Mouse (Mus musculus) CH12.LX (cell line): ENCODE results near the gene Tmem30c. TPM values are rescaled to one million over a fixed set of nuclear protein-coding genes. Genes with fewer than 3 reads are reported as not detected.

Experiments used
- DNase-seq: peaks from one replicate; pipeline ENCODE4 v3.0.0-alpha.2; 2013; ENCODE audit errors: extremely low read depth
- H3K27ac ChIP-seq: 2 replicates; pipeline ENCODE4 v1.5.1; 2012; ENCODE audit warnings: low read depth, mild to moderate bottlenecking, control low read depth, moderate library complexity; ENCODE audit not compliant: insufficient read depth
- H3K27me3 ChIP-seq: replicated peaks from 2 replicates; pipeline ENCODE3; 2012; ENCODE audit warnings: inconsistent platforms
- H3K36me3 ChIP-seq, 2 experiments: replicated peaks in 1 of 2; 2 replicates each; pipeline versions ENCODE3 to v1.6.1; 2012; ENCODE audit warnings: inconsistent platforms in 1 of 2, low read length in 1 of 2, mild to moderate bottlenecking in 1 of 2, mixed read lengths in 1 of 2, moderate library complexity in 1 of 2; ENCODE audit not compliant: control insufficient read depth in 1 of 2, insufficient read depth in 1 of 2
- H3K4me1 ChIP-seq, 2 experiments: 2 replicates each; pipeline ENCODE4 v1.6.1; 2012; ENCODE audit warnings: inconsistent platforms in 1 of 2, moderate library complexity in 1 of 2; ENCODE audit not compliant: insufficient read depth in 2 of 2, control insufficient read depth in 1 of 2
- H3K4me2 ChIP-seq: 2 replicates; pipeline ENCODE4 v1.6.1; 2012; ENCODE audit warnings: low read depth, mild to moderate bottlenecking, control low read depth; ENCODE audit not compliant: poor library complexity, insufficient read depth, severe bottlenecking
- H3K4me3 ChIP-seq, 3 experiments: fragments of 150-350 bp in 1 of 3; sonication (generic) in 1 of 3; replicated peaks in 1 of 3; 2 replicates each; pipeline versions ENCODE3 to v1.5.1; 2011 to 2012; ENCODE audit warnings: low read depth in 2 of 3, low read length in 2 of 3, mild to moderate bottlenecking in 2 of 3, moderate library complexity in 2 of 3, control low read depth in 1 of 3, improper control_type of control experiment in 1 of 3, inconsistent platforms in 1 of 3, mixed read lengths in 1 of 3; ENCODE audit not compliant: poor library complexity in 1 of 3
- H3K79me2 ChIP-seq: replicated peaks from 2 replicates; pipeline ENCODE4 v1.6.1; 2012; ENCODE audit warnings: mild to moderate bottlenecking, moderate library complexity; ENCODE audit not compliant: control insufficient read depth, poor library complexity, insufficient read depth, severe bottlenecking; ENCODE audit errors: extremely low read depth
- H3K9ac ChIP-seq: 2 replicates; pipeline ENCODE4 v1.6.1; 2012; ENCODE audit warnings: low read depth, mild to moderate bottlenecking, control low read depth, moderate library complexity; ENCODE audit not compliant: insufficient read depth
- H3K9me3 ChIP-seq: replicated peaks from 2 replicates; pipeline ENCODE3; 2012; ENCODE audit warnings: low read length, inconsistent platforms, mixed read lengths
- CHD1 ChIP-seq: IDR thresholded peaks from 2 replicates; pipeline ENCODE4 v1.6.1; 2012; ENCODE audit warnings: low read depth, low read length, improper control_type of control experiment, inconsistent platforms
- CHD2 ChIP-seq: IDR thresholded peaks from 2 replicates; pipeline ENCODE4 v1.6.1; 2011; ENCODE audit warnings: low read length, improper control_type of control experiment
- CTCF ChIP-seq, 2 experiments: IDR thresholded peaks in 1 of 2; conservative IDR thresholded peaks in 1 of 2; 2 replicates each; pipeline ENCODE4 v1.5.1; 2011 to 2012; ENCODE audit warnings: low read depth in 2 of 2, low read length in 2 of 2, improper control_type of control experiment in 1 of 2, inconsistent platforms in 1 of 2, mild to moderate bottlenecking in 1 of 2, moderate library complexity in 1 of 2
- E2F4 ChIP-seq: IDR thresholded peaks from 2 replicates; pipeline ENCODE4 v1.6.1; 2011; ENCODE audit warnings: low read depth, low read length, improper control_type of control experiment; ENCODE audit not compliant: insufficient replicate concordance
- ELF1 ChIP-seq: IDR thresholded peaks from 2 replicates; pipeline ENCODE4 v1.6.1; 2014; ENCODE audit warnings: low read depth, mild to moderate bottlenecking, inconsistent platforms, low read length, improper control_type of control experiment
- ETS1 ChIP-seq: conservative IDR thresholded peaks from 2 replicates; pipeline ENCODE4 v1.6.1; 2012; ENCODE audit warnings: low read depth, mild to moderate bottlenecking, inconsistent platforms, low read length, improper control_type of control experiment, moderate library complexity
- GABPA ChIP-seq: IDR thresholded peaks from 2 replicates; pipeline ENCODE4 v1.6.1; 2012; ENCODE audit warnings: low read depth, low read length, improper control_type of control experiment, inconsistent platforms; ENCODE audit not compliant: insufficient replicate concordance
- HCFC1 ChIP-seq: IDR thresholded peaks from 2 replicates; pipeline ENCODE4 v1.6.1; 2012; ENCODE audit warnings: low read depth, mild to moderate bottlenecking, inconsistent platforms, low read length, improper control_type of control experiment
- IRF4 ChIP-seq: IDR thresholded peaks from 2 replicates; pipeline ENCODE4 v1.6.1; 2014; ENCODE audit warnings: low read depth, mild to moderate bottlenecking, inconsistent platforms, low read length, improper control_type of control experiment
- JUN ChIP-seq: IDR thresholded peaks from 2 replicates; pipeline ENCODE4 v1.6.1; 2011; ENCODE audit warnings: low read depth, mild to moderate bottlenecking, low read length, improper control_type of control experiment, moderate library complexity; ENCODE audit not compliant: insufficient read depth
- JUND ChIP-seq: conservative IDR thresholded peaks from 2 replicates; pipeline ENCODE4 v1.6.1; 2011; ENCODE audit warnings: low read depth, low read length, improper control_type of control experiment
- KAT2A ChIP-seq: IDR thresholded peaks from 2 replicates; pipeline ENCODE4 v1.6.1; 2012; ENCODE audit warnings: low read length, improper control_type of control experiment, inconsistent platforms; ENCODE audit not compliant: insufficient replicate concordance
- MAFK ChIP-seq: IDR thresholded peaks from 2 replicates; pipeline ENCODE4 v1.6.1; 2011; ENCODE audit warnings: low read length, improper control_type of control experiment; ENCODE audit not compliant: insufficient replicate concordance
- MAX ChIP-seq: IDR thresholded peaks from 2 replicates; pipeline ENCODE4 v1.6.1; 2011; ENCODE audit warnings: low read length, improper control_type of control experiment
- MAZ ChIP-seq: IDR thresholded peaks from 2 replicates; pipeline ENCODE4 v1.6.1; 2012; ENCODE audit warnings: low read depth, mild to moderate bottlenecking, inconsistent platforms, low read length, improper control_type of control experiment, moderate library complexity
- MEF2A ChIP-seq: IDR thresholded peaks from 2 replicates; pipeline ENCODE4 v1.6.1; 2014; ENCODE audit warnings: low read depth, mild to moderate bottlenecking, inconsistent platforms, low read length, improper control_type of control experiment, borderline replicate concordance
- MXI1 ChIP-seq: IDR thresholded peaks from 2 replicates; pipeline ENCODE4 v1.6.1; 2011; ENCODE audit warnings: mild to moderate bottlenecking, low read depth, low read length, improper control_type of control experiment
- NRF1 ChIP-seq: IDR thresholded peaks from 2 replicates; pipeline ENCODE4 v1.6.1; 2014; ENCODE audit warnings: low read depth, mild to moderate bottlenecking, inconsistent platforms, low read length, improper control_type of control experiment, moderate library complexity
- RCOR1 ChIP-seq: conservative IDR thresholded peaks from 2 replicates; pipeline ENCODE4 v1.6.1; 2012; ENCODE audit warnings: low read depth, mild to moderate bottlenecking, inconsistent platforms, low read length, improper control_type of control experiment
- SIN3A ChIP-seq: IDR thresholded peaks from 2 replicates; pipeline ENCODE4 v1.6.1; 2012; ENCODE audit warnings: low read length, improper control_type of control experiment, inconsistent platforms
- SMC3 ChIP-seq: IDR thresholded peaks from 2 replicates; pipeline ENCODE4 v1.6.1; 2011; ENCODE audit warnings: low read depth, low read length, improper control_type of control experiment
- TBP ChIP-seq: conservative IDR thresholded peaks from 2 replicates; pipeline ENCODE4 v1.6.1; 2011; ENCODE audit warnings: low read depth, low read length, improper control_type of control experiment
- UBTF ChIP-seq: IDR thresholded peaks from 2 replicates; pipeline ENCODE4 v1.6.1; 2012; ENCODE audit warnings: low read depth, mild to moderate bottlenecking, inconsistent platforms, low read length, improper control_type of control experiment, moderate library complexity
- USF1 ChIP-seq: IDR thresholded peaks from 2 replicates; pipeline ENCODE4 v1.6.1; 2014; ENCODE audit warnings: low read depth, mild to moderate bottlenecking, inconsistent platforms, low read length, improper control_type of control experiment
- USF2 ChIP-seq: conservative IDR thresholded peaks from 2 replicates; pipeline ENCODE4 v1.6.1; 2011; ENCODE audit warnings: low read depth, low read length, improper control_type of control experiment
- ZC3H11A ChIP-seq: IDR thresholded peaks from 2 replicates; pipeline ENCODE4 v1.6.1; 2012; ENCODE audit warnings: low read depth, mild to moderate bottlenecking, inconsistent platforms, low read length, improper control_type of control experiment
- ZNF384 ChIP-seq: IDR thresholded peaks from 2 replicates; pipeline ENCODE4 v1.6.1; 2012; ENCODE audit warnings: low read depth, low read length, improper control_type of control experiment, inconsistent platforms
- dilution Hi-C: fragments of 300-500 bp; cut with MboI; formaldehyde crosslinking; loops from 2 replicates; pipeline ENCODE4 v1.14.3; 2020; ENCODE audit warnings: low sequenced_read_pairs; ENCODE audit not compliant: extremely low pct_unique_long_range_greater_than_20kb, extremely low pct_ligation_motif_present
- in situ Hi-C: fragments of 300-500 bp; cut with MboI; formaldehyde crosslinking; loops from 3 replicates; pipeline ENCODE4 v1.14.3; 2019; ENCODE audit warnings: low sequenced_read_pairs, low pct_ligation_motif_present, low pct_unique_long_range_greater_than_20kb, mixed read lengths
- polyA plus RNA-seq: library from polyadenylated mRNA; unstranded; fragments of >175 nt; gene quantifications from 2 replicates; pipeline ENCODE4 v1.2.1, GENCODE M21; 2012; ENCODE audit warnings: low read depth; ENCODE audit not compliant: insufficient read length
- total RNA-seq, 2 experiments: library from RNA; depleted of rRNA; stranded (reverse); fragments of 300-350 nt in 1 of 2; fragments of >200 nt in 1 of 2; gene quantifications; 2 replicates each; pipeline ENCODE4 v1.2.3; 2012 to 2014

Gene Tmem30c
- total and polyA plus RNA-seq, 3 experiments = 0.07 to 0.16 TPM; not detected in 1

DNA sequence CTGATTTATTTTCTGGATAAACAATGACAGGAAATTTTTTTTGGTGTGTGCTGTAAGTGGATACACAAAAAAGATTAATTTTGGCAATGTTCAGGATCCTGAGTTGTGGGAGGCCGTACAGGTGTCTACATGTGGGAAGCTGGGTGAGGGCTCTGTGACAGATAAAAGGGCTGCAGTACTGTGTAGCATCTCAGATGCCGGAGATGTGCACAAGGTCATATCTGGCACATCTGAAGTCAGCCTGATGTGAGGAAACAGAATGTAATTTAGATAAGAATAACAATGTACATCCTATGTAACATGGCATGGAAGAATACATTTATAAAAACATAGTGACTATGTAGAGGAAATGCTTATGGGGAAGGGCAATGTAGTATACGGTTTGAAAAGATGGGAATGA is 20.8 kb upstream of the Tmem30c start:
- in situ Hi-C loops = no loop called here
- no peak for DNase-seq
- Histone ChIP-seq H3K27me3 (no peaks in the 10 kb centered on the region), H3K4me3 (no peak overlapping the region), H3K4me1 (peaks cover 0 to 7% of the 10 kb centered on the region in 2 experiments; a peak in 2 of 4 replicates), H3K27ac (no peak overlapping the region), H3K4me2 (no peak overlapping the region), H3K36me3 (peaks cover 3 to 44% of the 10 kb centered on the region in 2 experiments), H3K9ac (no peak overlapping the region), H3K9me3 (no peaks in the 10 kb centered on the region), H3K79me2 (no peaks in the 10 kb centered on the region)
- dilution Hi-C loops = no loop called here
- TF ChIP-seq MAX = no peak
- TF ChIP-seq MEF2A = no peak
- TF ChIP-seq MAFK = no peak
- no peak for TF ChIP-seq CTCF (conservative IDR thresholded peaks at IDR 0.05 in 1 of 2, IDR thresholded peaks at IDR 0.05 in 1 of 2; ENCODE audit: low read depth in 2 of 2, low read length in 2 of 2)
- TF ChIP-seq ZC3H11A = no peak
- no peak for TF ChIP-seq HCFC1
- TF ChIP-seq E2F4 = no peak
- TF ChIP-seq ETS1 = no peak
- TF ChIP-seq MXI1 = no peak
- no peak for TF ChIP-seq GABPA
- no peak for TF ChIP-seq NRF1
- TF ChIP-seq SMC3 = no peak
- no peak for TF ChIP-seq CHD2
- no peak for TF ChIP-seq UBTF
- no peak for TF ChIP-seq TBP
- no peak for TF ChIP-seq ELF1
- TF ChIP-seq RCOR1 = no peak
- TF ChIP-seq JUND = no peak
- TF ChIP-seq IRF4 = no peak

DNA sequence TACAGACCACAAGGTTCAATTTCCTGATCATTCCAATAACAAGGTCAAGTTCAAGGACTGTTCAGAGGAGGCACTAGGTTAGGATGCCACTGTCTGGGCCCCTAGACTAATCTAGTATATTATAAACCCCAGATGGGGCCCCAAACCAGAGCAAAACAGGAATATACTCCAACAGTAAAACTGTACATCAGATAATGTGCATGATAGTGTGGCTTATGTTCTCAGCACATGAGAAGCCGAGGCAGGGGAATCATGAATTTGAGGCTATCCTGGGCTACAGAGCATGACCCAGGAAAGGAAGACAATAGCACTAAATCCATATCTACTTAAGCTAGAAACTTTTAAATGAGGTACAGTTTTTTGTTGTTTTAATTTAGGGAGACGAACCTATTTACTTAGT is 19.5 kb upstream of the Tmem30c start:
- Histone ChIP-seq H3K9ac (no peak overlapping the region), H3K27me3 (no peaks in the 10 kb centered on the region), H3K36me3 (peaks cover 3 to 45% of the 10 kb centered on the region in 2 experiments), H3K4me1 (peaks cover 0 to 3% of the 10 kb centered on the region in 2 experiments; a peak in 2 of 4 replicates), H3K4me3 (no peak overlapping the region), H3K9me3 (no peaks in the 10 kb centered on the region), H3K27ac (no peak overlapping the region), H3K79me2 (no peaks in the 10 kb centered on the region), H3K4me2 (no peak overlapping the region)
- dilution Hi-C loops = no loop called here
- no peak for TF ChIP-seq JUND
- TF ChIP-seq JUN = no peak
- TF ChIP-seq KAT2A = no peak
- TF ChIP-seq SIN3A = no peak
- no peak for TF ChIP-seq USF1
- no peak for TF ChIP-seq MAZ
- TF ChIP-seq CHD1 = no peak
- no peak for TF ChIP-seq E2F4
- TF ChIP-seq CTCF (conservative IDR thresholded peaks at IDR 0.05 in 1 of 2, IDR thresholded peaks at IDR 0.05 in 1 of 2; ENCODE audit: low read depth in 2 of 2, low read length in 2 of 2) = no peak
- TF ChIP-seq IRF4 = no peak
- TF ChIP-seq SMC3 = no peak
- TF ChIP-seq ZNF384 = no peak
- no peak for TF ChIP-seq USF2
- no peak for TF ChIP-seq ELF1
- no peak for DNase-seq
- in situ Hi-C loops = no loop called here
